Mouse (Mus musculus) left cerebral cortex, postnatal 4 days (tissue): ENCODE data around the gene Rspo4. TPM values are rescaled to one million over a fixed set of nuclear protein-coding genes. Genes with fewer than 3 reads are reported as not detected.

Experiments used
- DNase-seq: peaks from one replicate; pipeline ENCODE4 v3.0.0-alpha.2; 2022
- intact Hi-C: fragments of 180-260 bp; cut with DNase I; formaldehyde crosslinking; loops from one replicate; pipeline ENCODE4 v1.15.1; 2025
- total RNA-seq, 2 experiments: library from RNA; stranded (reverse); gene quantifications; 2 replicates each; pipeline ENCODE4 v1.2.3; 2021

Rspo4 gene
- total RNA-seq, 2 experiments from 2014 or later, result not detected

DNA sequence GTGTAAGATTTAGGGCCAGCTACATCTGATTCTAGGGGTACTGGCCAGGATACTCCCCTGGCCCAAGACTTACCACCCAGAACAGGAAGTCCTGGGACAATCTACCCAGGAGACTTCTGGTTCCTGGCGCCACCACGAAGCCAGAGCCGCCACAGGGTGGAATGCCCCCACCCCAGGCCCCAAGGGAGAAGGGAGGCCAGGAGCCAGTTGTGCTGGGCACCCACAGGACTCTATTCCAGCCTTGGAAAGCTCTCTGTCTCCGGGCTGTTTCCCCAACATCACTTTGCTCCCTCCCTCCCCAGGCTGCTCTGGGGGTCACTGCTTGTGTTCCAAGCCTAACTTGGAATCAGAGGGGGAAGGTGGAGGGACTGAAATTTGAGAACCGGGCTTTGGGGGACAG is 67.8 kb downstream of the Rspo4 start:
- intact Hi-C loops, result no loop called here
- no peak for DNase-seq

DNA sequence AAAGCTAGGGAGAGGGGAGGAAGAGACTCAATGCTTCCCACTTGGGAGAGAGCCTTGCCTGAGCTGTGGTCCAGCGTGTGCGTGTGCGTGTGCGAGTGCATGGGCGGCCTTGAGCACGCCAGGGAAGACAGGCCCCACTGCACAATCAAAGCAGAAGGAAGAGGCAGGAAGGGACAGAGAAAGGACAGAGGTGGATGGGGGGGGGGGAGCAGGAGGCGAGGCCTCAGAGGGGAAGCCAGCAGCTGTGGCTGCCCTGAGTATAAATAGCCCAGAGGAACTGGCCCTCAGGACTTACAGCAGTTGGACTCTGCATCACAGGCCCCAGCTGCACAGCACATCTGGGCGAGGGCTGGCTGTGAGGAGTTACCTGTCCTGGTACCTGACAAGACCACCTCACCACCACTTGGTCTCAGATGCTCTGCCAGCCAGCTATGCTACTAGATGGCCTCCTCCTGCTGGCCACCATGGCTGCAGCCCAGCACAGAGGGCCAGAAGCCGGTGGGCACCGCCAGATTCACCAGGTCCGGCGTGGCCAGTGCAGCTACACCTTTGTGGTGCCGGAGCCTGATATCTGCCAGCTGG is 68.3 kb downstream of the Rspo4 start, which contains the start of gene Angpt4:
Angpt4 (plus strand) TSS at position 292 of the 582 bp plus-strand sequence.
- intact Hi-C loops, result no loop called here
- no peak for DNase-seq

GRCm38 (mm10) chr2:151911751-151912150 is 69.0 kb downstream of the Rspo4 start:
- intact Hi-C loops, result no loop called here
- no peak for DNase-seq

DNA sequence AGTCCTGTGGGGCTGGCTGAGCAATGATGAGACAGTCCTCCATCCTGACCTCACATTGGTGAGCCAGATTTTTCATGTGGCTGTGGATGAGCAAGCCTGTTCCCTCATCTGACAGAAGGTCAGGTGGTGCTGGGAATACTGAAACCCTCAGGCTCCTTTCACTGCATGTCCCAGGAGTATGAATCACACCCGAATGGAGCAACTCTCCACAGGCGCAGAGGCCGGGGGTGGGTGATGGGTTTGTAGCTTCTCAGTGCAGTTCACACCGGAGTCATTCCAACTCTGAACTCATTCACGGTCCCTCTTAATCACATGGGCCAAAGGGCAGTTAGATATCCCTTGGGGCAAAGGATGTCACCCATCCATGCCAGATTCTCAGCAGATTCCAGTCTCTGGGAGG is 71.4 kb downstream of the Rspo4 start:
- intact Hi-C loops, result no loop called here
- no peak for DNase-seq

GRCm38 (mm10) chr2:151915111-151915510 is 72.4 kb downstream of the Rspo4 start:
- no peak for DNase-seq
- intact Hi-C loops, result no loop called here

GRCm38 (mm10) chr2:151916061-151916831 is 73.5 kb downstream of the Rspo4 start:
- peak; percentile 34 for DNase-seq
- intact Hi-C loops, result no loop called here

- no peak for DNase-seq
- intact Hi-C loops, result no loop called here
These were observed 76.4 kb downstream of the Rspo4 start for GRCm38 (mm10) chr2:151919140-151919539.

DNA sequence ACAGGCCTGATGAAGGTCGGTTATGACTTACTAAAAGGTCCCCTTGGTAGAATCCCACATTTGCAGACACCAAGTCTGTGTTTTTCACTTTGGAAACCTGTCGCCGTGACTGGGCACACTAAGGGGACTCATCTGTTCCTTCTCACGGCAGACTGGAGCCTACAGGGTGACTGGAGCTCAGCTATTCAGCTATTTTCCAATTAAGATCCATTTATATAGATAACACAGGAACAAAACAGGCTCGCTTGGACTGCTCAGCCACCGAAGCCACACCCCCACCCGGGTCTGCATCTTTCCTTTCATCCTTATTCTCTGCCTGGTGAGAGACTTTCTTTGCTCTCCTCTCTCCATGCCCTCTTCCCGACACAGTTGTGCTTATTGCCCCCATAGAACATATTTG is 78.3 kb downstream of the Rspo4 start:
- intact Hi-C loops, result no loop called here
- no peak for DNase-seq

GRCm38 (mm10) chr2:151921596-151921995 is 78.9 kb downstream of the Rspo4 start:
- intact Hi-C loops, result no loop called here
- DNase-seq, result no peak

Other genes starting within 250 kb of the Rspo4 start
- gene Snph, start 210.3 kb upstream of the Rspo4 start, total RNA-seq, result 10 to 100 TPM; 80.0 to 84.0 TPM
- gene Rad21l, start 174.4 kb upstream of the Rspo4 start, total RNA-seq, result under 1 TPM; 0.60 to 0.99 TPM
- 10 to 100 TPM; 29.3 to 30.3 TPM for gene Tmem74b, start 140.9 kb upstream of the Rspo4 start, total RNA-seq
- gene Psmf1, start 98.7 kb upstream of the Rspo4 start, total RNA-seq, result 10 to 100 TPM; 45.1 to 47.8 TPM
- not detected for gene Angpt4, start 68.3 kb downstream of the Rspo4 start, total RNA-seq
- 10 to 100 TPM; 19.0 to 20.5 TPM for gene Fam110a, start 137.3 kb downstream of the Rspo4 start, total RNA-seq
- 1 to 10 TPM; 2.2 to 2.5 TPM for gene Slc52a3, start 153.6 kb downstream of the Rspo4 start, total RNA-seq
- 10 to 100 TPM; 20.0 to 25.2 TPM for gene Scrt2, start 238.6 kb downstream of the Rspo4 start, total RNA-seq